Mouse (Mus musculus): Measurements from ENCODE around the gene Polr1d. TPM values are rescaled to one million over a fixed set of nuclear protein-coding genes. Genes with fewer than 3 reads are reported as not detected.

The Polr1d gene
- polyA plus RNA-seq, 1 experiment from 2014 or later: 89.7 TPM

- Histone ChIP-seq H3K4me3 (ENCODE audit: low read depth, low read length) (peak within 1 kb of the TSS; percentile 92), H3K9ac (ENCODE audit: low read depth, low read length) (peak within 1 kb of the TSS; percentile 81), H3K4me2 (ENCODE audit: low read length) (peak within 1 kb of the TSS; percentile 94), H3K9me3 (replicated peaks; ENCODE audit: control insufficient read depth, low read length, poor library complexity, severe bottlenecking) (no peaks in the 10 kb centered on the region), H3K36me3 (ENCODE audit: control insufficient read depth, insufficient read depth, low read length) (no peaks in the 10 kb centered on the region), H3K27me3 (ENCODE audit: control insufficient read depth, insufficient read depth, low read depth, low read length) (no peaks in the 10 kb centered on the region), H3K4me1 (ENCODE audit: control insufficient read depth, insufficient read depth, low read length) (peaks cover 16% of the 10 kb centered on the region), H3K27ac (ENCODE audit: low read length) (peak within 1 kb of the TSS; percentile 91)
- under 1% methylated on average over 64 of the region's 65 CpGs for WGBS
- ATAC-seq: peak; percentile 99
Observed at GRCm38 (mm10) chr5:147076026-147076798, 638 bp upstream of the Polr1d start, which contains the start of gene Lnx2. Gene Lnx2 (minus strand): TSS chr5:147076586.

- peak overlapping the region; percentile 94 for H3K4me2 ChIP-seq (ENCODE audit: low read length)
- peak overlapping the region; percentile 91 for H3K27ac ChIP-seq (ENCODE audit: low read length)
- H3K4me3 ChIP-seq (ENCODE audit: low read depth, low read length): peak overlapping the region; percentile 92
- no peaks in the 10 kb centered on the region for H3K36me3 ChIP-seq (ENCODE audit: control insufficient read depth, insufficient read depth, low read length)
- peaks cover 16% of the 10 kb centered on the region for H3K4me1 ChIP-seq (ENCODE audit: control insufficient read depth, insufficient read depth, low read length)
- under 1% methylated on average over 57 of the region's 57 CpGs for WGBS
- no peaks in the 10 kb centered on the region for H3K27me3 ChIP-seq (ENCODE audit: control insufficient read depth, insufficient read depth, low read depth, low read length)
- peak overlapping the region; percentile 81 for H3K9ac ChIP-seq (ENCODE audit: low read depth, low read length)
- no peaks in the 10 kb centered on the region for H3K9me3 ChIP-seq (replicated peaks; ENCODE audit: control insufficient read depth, low read length, poor library complexity, severe bottlenecking)
- ATAC-seq: peak; percentile 79
Observed at GRCm38 (mm10) chr5:147077305-147078034, 620 bp downstream of the Polr1d start.

- Histone ChIP-seq H3K9me3 (replicated peaks; ENCODE audit: control insufficient read depth, low read length, poor library complexity, severe bottlenecking) (no peaks in the 10 kb centered on the region), H3K4me2 (ENCODE audit: low read length) (peak overlapping the region; percentile 94), H3K27ac (ENCODE audit: low read length) (no peak overlapping the region), H3K4me1 (ENCODE audit: control insufficient read depth, insufficient read depth, low read length) (peaks cover 16% of the 10 kb centered on the region), H3K9ac (ENCODE audit: low read depth, low read length) (peak overlapping the region; percentile 81), H3K27me3 (ENCODE audit: control insufficient read depth, insufficient read depth, low read depth, low read length) (no peaks in the 10 kb centered on the region), H3K36me3 (ENCODE audit: control insufficient read depth, insufficient read depth, low read length) (no peaks in the 10 kb centered on the region), H3K4me3 (ENCODE audit: low read depth, low read length) (peak overlapping the region; percentile 92)
- WGBS: 52% methylated on average over 11 of the region's 11 CpGs
- ATAC-seq: no peak
Observed at GRCm38 (mm10) chr5:147078110-147078900, 1.5 kb downstream of the Polr1d start.

GRCm38 (mm10) chr5:147085201-147085894 is 8.5 kb downstream of the Polr1d start:
- no peaks in the 10 kb centered on the region; the same call in 1 of the 2 replicates for H3K36me3 ChIP-seq (ENCODE audit: control insufficient read depth, insufficient read depth, low read length)
- no peak overlapping the region for H3K4me3 ChIP-seq (ENCODE audit: low read depth, low read length)
- H3K9ac ChIP-seq (ENCODE audit: low read depth, low read length): no peak overlapping the region
- no peak for ATAC-seq
- no peaks in the 10 kb centered on the region for H3K9me3 ChIP-seq (replicated peaks; ENCODE audit: control insufficient read depth, low read length, poor library complexity, severe bottlenecking)
- H3K27ac ChIP-seq (ENCODE audit: low read length): no peak overlapping the region
- whole genome bisulfite sequencing: 82% methylated on average over 9 of the region's 9 CpGs
- no peaks in the 10 kb centered on the region for H3K27me3 ChIP-seq (ENCODE audit: control insufficient read depth, insufficient read depth, low read depth, low read length)
- H3K4me1 ChIP-seq (ENCODE audit: control insufficient read depth, insufficient read depth, low read length): no peaks in the 10 kb centered on the region
- no peak overlapping the region for H3K4me2 ChIP-seq (ENCODE audit: low read length)

GRCm38 (mm10) chr5:147086816-147087215 is 10.0 kb downstream of the Polr1d start:
- Histone ChIP-seq H3K4me2 (ENCODE audit: low read length) (no peak overlapping the region), H3K9ac (ENCODE audit: low read depth, low read length) (no peak overlapping the region), H3K27ac (ENCODE audit: low read length) (no peak overlapping the region), H3K9me3 (replicated peaks; ENCODE audit: control insufficient read depth, low read length, poor library complexity, severe bottlenecking) (no peaks in the 10 kb centered on the region), H3K36me3 (ENCODE audit: control insufficient read depth, insufficient read depth, low read length) (no peaks in the 10 kb centered on the region; the same call in 1 of the 2 replicates), H3K4me3 (ENCODE audit: low read depth, low read length) (no peak overlapping the region), H3K4me1 (ENCODE audit: control insufficient read depth, insufficient read depth, low read length) (no peaks in the 10 kb centered on the region), H3K27me3 (ENCODE audit: control insufficient read depth, insufficient read depth, low read depth, low read length) (no peaks in the 10 kb centered on the region)
- no peak for ATAC-seq
- 95% methylated on average over 4 of the region's 4 CpGs for WGBS

- ATAC-seq: no peak
- Histone ChIP-seq H3K4me2 (ENCODE audit: low read length) (no peak overlapping the region), H3K9ac (ENCODE audit: low read depth, low read length) (no peak overlapping the region), H3K27ac (ENCODE audit: low read length) (no peak overlapping the region), H3K4me3 (ENCODE audit: low read depth, low read length) (no peak overlapping the region), H3K9me3 (replicated peaks; ENCODE audit: control insufficient read depth, low read length, poor library complexity, severe bottlenecking) (no peaks in the 10 kb centered on the region), H3K4me1 (ENCODE audit: control insufficient read depth, insufficient read depth, low read length) (no peaks in the 10 kb centered on the region), H3K36me3 (ENCODE audit: control insufficient read depth, insufficient read depth, low read length) (no peaks in the 10 kb centered on the region; the same call in 1 of the 2 replicates), H3K27me3 (ENCODE audit: control insufficient read depth, insufficient read depth, low read depth, low read length) (no peaks in the 10 kb centered on the region)
- WGBS: 83% methylated on average over 3 of the region's 3 CpGs
Observed at GRCm38 (mm10) chr5:147089836-147090235, 13.0 kb downstream of the Polr1d start.

- Histone ChIP-seq H3K36me3 (ENCODE audit: control insufficient read depth, insufficient read depth, low read length) (no peaks in the 10 kb centered on the region; the same call in 1 of the 2 replicates), H3K4me2 (ENCODE audit: low read length) (no peak overlapping the region), H3K4me3 (ENCODE audit: low read depth, low read length) (no peak overlapping the region), H3K27me3 (ENCODE audit: control insufficient read depth, insufficient read depth, low read depth, low read length) (no peaks in the 10 kb centered on the region), H3K9ac (ENCODE audit: low read depth, low read length) (no peak overlapping the region), H3K4me1 (ENCODE audit: control insufficient read depth, insufficient read depth, low read length) (no peaks in the 10 kb centered on the region), H3K9me3 (replicated peaks; ENCODE audit: control insufficient read depth, low read length, poor library complexity, severe bottlenecking) (no peaks in the 10 kb centered on the region), H3K27ac (ENCODE audit: low read length) (no peak overlapping the region)
- 87% methylated on average over 11 of the region's 11 CpGs for WGBS
- no peak for ATAC-seq
Observed at GRCm38 (mm10) chr5:147090256-147090963, 13.6 kb downstream of the Polr1d start.

GRCm38 (mm10) chr5:147092448-147092847 is 15.6 kb downstream of the Polr1d start:
- Histone ChIP-seq H3K4me1 (ENCODE audit: control insufficient read depth, insufficient read depth, low read length) (no peaks in the 10 kb centered on the region), H3K4me3 (ENCODE audit: low read depth, low read length) (no peak overlapping the region), H3K36me3 (ENCODE audit: control insufficient read depth, insufficient read depth, low read length) (no peaks in the 10 kb centered on the region; the same call in 1 of the 2 replicates), H3K27me3 (ENCODE audit: control insufficient read depth, insufficient read depth, low read depth, low read length) (no peaks in the 10 kb centered on the region), H3K4me2 (ENCODE audit: low read length) (no peak overlapping the region), H3K27ac (ENCODE audit: low read length) (no peak overlapping the region), H3K9ac (ENCODE audit: low read depth, low read length) (no peak overlapping the region), H3K9me3 (replicated peaks; ENCODE audit: control insufficient read depth, low read length, poor library complexity, severe bottlenecking) (no peaks in the 10 kb centered on the region)
- WGBS: 94% methylated on average over 7 of the region's 7 CpGs
- ATAC-seq: no peak

All from midbrain, embryonic 16.5 days (tissue).